Mouse (Mus musculus): ENCODE measurements at regions not wholly inside any gene's neighbourhood (a gene's known extent, or its start where the extent isn't known, plus 50 kb on each side); places are given as distances from the start of the nearest gene placed in this dataset.

GRCm38 (mm10) chr1:73348476-73348875 is 332.8 kb upstream of the Tnp1 start:
- no peak for DNase-seq (ENCODE audit: low spot score in 2 of 2)

GRCm38 (mm10) chr1:73344587-73344986 is 328.9 kb upstream of the Tnp1 start:
- no peak for DNase-seq (ENCODE audit: low spot score in 2 of 2)

- no peak for DNase-seq (ENCODE audit: low spot score in 2 of 2)
These were observed 326.2 kb upstream of the Tnp1 start for GRCm38 (mm10) chr1:73341911-73342310.

- DNase-seq (ENCODE audit: low spot score in 2 of 2), result no peak
These were observed 321.7 kb upstream of the Tnp1 start for GRCm38 (mm10) chr1:73337401-73337800.

GRCm38 (mm10) chr1:73309556-73309955 is 293.8 kb upstream of the Tnp1 start:
- DNase-seq (ENCODE audit: low spot score in 2 of 2), result no peak

- no peak for DNase-seq (ENCODE audit: low spot score in 2 of 2)
These were observed 292.7 kb upstream of the Tnp1 start for GRCm38 (mm10) chr1:73308420-73308819.

- no peak for DNase-seq (ENCODE audit: low spot score in 2 of 2)
These were observed 291.5 kb upstream of the Tnp1 start for GRCm38 (mm10) chr1:73307194-73307593.

GRCm38 (mm10) chr1:73299978-73300688 is 284.4 kb upstream of the Tnp1 start:
- no peak for DNase-seq (ENCODE audit: low spot score in 2 of 2)

- no peak for DNase-seq (ENCODE audit: low spot score in 2 of 2)
These were observed 269.6 kb upstream of the Tnp1 start for GRCm38 (mm10) chr1:73285342-73285741.

GRCm38 (mm10) chr1:73274480-73274879 is 258.8 kb upstream of the Tnp1 start:
- DNase-seq (ENCODE audit: low spot score in 2 of 2), result peak in 1 of 2 experiments; percentile 13

GRCm38 (mm10) chr1:73270787-73271391 is 255.2 kb upstream of the Tnp1 start:
- DNase-seq (ENCODE audit: low spot score in 2 of 2), result no peak

GRCm38 (mm10) chr1:73269051-73269755 is 253.5 kb upstream of the Tnp1 start:
- no peak for DNase-seq (ENCODE audit: low spot score in 2 of 2)

GRCm38 (mm10) chr1:73265009-73265408 is 249.3 kb upstream of the Tnp1 start:
- no peak for DNase-seq (ENCODE audit: low spot score in 2 of 2)

- no peak for DNase-seq (ENCODE audit: low spot score in 2 of 2)
These were observed 248.5 kb upstream of the Tnp1 start for GRCm38 (mm10) chr1:73264245-73264644.

GRCm38 (mm10) chr1:73259525-73260098 is 243.9 kb upstream of the Tnp1 start:
- no peak for DNase-seq (ENCODE audit: low spot score in 2 of 2)

GRCm38 (mm10) chr1:73257263-73257662 is 241.6 kb upstream of the Tnp1 start:
- DNase-seq (ENCODE audit: low spot score in 2 of 2), result no peak

- DNase-seq (ENCODE audit: low spot score in 2 of 2), result no peak
These were observed 236.2 kb upstream of the Tnp1 start for GRCm38 (mm10) chr1:73251911-73252356.

- no peak for DNase-seq (ENCODE audit: low spot score in 2 of 2)
These were observed 228.3 kb upstream of the Tnp1 start for GRCm38 (mm10) chr1:73244016-73244415.

- DNase-seq (ENCODE audit: low spot score in 2 of 2), result no peak
These were observed 226.6 kb upstream of the Tnp1 start for GRCm38 (mm10) chr1:73242290-73242689.

- no peak for DNase-seq (ENCODE audit: low spot score in 2 of 2)
These were observed 221.2 kb upstream of the Tnp1 start for GRCm38 (mm10) chr1:73236867-73237266.

- DNase-seq (ENCODE audit: low spot score in 2 of 2), result no peak
These were observed 217.9 kb upstream of the Tnp1 start for GRCm38 (mm10) chr1:73233636-73234035.

GRCm38 (mm10) chr1:73233041-73233440 is 217.3 kb upstream of the Tnp1 start:
- DNase-seq (ENCODE audit: low spot score in 2 of 2), result no peak
